Mouse (Mus musculus) brain, embryonic 14.5 days (tissue): Measurements from ENCODE around the gene Tmem88b. TPM values are rescaled to one million over a fixed set of nuclear protein-coding genes. Genes with fewer than 3 reads are reported as not detected.
A peak's percentile ranks its signal among the peaks of the same experiment; 100 is the strongest.

Experiments used
- DNase-seq: peaks from one replicate; pipeline ENCODE4 v3.0.0-alpha.2; 2011; ENCODE audit warnings: low read depth
- CTCF ChIP-seq: fragments of 200-500 bp; IDR thresholded peaks from 2 replicates; pipeline ENCODE4 v1.5.1; 2012; ENCODE audit warnings: inconsistent platforms, mild to moderate bottlenecking, moderate library complexity, borderline replicate concordance; ENCODE audit not compliant: insufficient read depth, insufficient read length; ENCODE audit errors: extremely low read depth
- POLR2A ChIP-seq: fragments of 200-500 bp; IDR thresholded peaks from 2 replicates; pipeline ENCODE4 v1.6.1; 2012; ENCODE audit warnings: mild to moderate bottlenecking, inconsistent platforms, borderline replicate concordance; ENCODE audit not compliant: poor library complexity, insufficient read depth, insufficient read length, severe bottlenecking; ENCODE audit errors: extremely low read depth
- polyA plus RNA-seq: library from polyadenylated mRNA; depleted of rRNA; stranded (reverse); fragments of >200 nt; gene quantifications from 2 replicates; pipeline ENCODE4 v1.2.3, GENCODE M21; 2012

The Tmem88b gene
- polyA plus RNA-seq, 1 experiment, result 1.5 TPM

DNA sequence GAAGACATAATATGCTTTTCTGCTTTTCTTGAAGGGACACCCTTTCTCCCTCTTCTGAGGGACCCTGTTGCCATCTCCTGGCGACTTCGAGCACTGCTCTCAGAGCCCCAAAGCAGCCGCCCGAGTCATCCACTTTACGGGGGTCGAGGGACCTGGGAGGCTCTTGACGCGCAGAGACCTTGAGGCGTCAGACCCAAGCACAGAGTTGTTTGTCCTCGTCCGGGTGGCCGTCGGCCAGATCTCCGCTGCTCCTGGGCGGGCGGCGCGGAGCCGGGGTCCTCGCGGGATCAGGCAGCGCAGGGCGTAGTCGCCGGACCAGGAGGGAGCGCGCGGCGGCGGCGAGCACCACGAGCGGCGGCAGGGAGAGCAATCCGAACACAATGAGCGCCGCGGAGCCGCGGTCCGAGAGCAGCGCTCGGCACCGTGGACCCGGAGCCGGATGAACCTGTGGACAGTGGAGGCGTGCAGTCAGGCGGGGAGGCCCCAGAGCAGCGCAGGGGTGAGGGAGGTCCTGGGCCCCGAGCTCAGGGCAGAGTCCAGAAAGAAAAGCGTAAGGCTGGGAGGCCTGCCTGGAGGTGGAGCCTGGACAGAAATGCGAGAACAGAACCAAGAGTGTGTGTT, 1.5 kb downstream of the Tmem88b start:
- TF ChIP-seq CTCF (peak; percentile 71), POLR2A (no peak; the same call in 1 of the 2 replicates)
- peak; percentile 92 for DNase-seq

DNA sequence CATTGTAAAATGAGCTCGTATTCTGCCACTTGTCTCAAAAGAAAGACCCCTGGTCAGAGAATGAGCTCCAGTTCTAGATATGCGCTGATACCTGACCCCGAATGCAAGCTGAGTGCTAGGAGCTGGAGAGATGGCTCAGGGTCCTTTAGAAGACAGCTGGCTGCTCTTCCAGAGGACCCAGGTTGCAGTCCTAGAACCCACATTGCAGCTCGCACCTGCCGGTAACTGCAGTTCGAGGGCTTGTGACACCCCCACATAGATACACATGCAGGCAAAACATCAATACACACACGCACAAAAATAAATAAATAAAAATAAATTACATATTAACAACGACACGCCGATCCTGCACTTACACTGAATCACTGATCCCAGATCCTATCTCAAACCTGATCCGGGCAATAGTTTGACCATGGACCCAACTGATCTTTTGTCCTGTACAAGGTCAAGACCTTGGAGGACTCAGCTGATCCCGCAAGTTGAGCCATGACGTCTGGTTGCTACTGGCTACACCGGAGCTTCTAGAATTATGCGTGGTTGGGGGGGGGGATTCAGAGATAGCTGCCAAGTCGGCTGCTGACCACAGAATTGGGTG, 2.1 kb downstream of the Tmem88b start:
- no peak for DNase-seq
- TF ChIP-seq CTCF (no peak), POLR2A (no peak)

DNA sequence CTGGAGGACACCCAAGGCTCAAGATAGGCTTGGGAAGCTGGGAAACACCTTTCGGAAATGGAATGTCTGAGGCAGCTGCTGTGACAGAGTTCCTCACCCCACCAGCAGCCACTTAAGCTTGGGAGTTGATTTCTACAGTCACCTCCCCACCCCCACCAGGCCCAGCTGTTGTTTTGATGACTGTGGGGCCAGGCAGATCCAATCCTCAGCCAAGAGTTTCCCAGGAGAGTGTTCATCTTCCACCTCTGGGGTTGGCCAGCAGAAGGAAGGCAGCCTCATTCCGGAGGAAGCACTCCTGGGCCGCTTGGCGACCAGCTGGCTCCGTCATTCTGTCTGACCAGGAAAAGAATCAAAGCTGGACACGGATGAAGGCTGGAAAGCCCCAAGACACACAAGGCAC, 4.8 kb downstream of the Tmem88b start:
- TF ChIP-seq CTCF, result no peak
- TF ChIP-seq POLR2A, result no peak
- peak; percentile 32 for DNase-seq

DNA sequence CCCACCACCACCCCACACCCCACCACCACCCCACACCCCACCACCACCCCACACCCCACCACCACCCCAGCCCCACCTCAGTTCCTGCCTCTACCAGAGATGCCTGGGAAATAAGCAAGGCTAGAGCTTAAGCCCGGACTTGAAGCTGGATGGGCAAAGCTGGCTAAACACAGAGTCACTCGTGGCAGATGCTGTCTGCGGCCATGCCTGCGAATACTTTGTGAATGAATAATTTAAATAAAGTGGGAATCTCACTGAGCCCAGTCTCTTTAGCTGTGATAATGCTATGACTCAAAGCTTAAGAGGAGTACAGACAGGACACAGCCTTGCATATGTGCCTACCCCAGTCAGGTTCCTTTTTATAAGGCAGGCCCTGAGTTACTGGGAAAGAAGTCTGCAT, 6.2 kb downstream of the Tmem88b start:
- DNase-seq, result no peak
- TF ChIP-seq POLR2A, result no peak
- no peak for TF ChIP-seq CTCF

DNA sequence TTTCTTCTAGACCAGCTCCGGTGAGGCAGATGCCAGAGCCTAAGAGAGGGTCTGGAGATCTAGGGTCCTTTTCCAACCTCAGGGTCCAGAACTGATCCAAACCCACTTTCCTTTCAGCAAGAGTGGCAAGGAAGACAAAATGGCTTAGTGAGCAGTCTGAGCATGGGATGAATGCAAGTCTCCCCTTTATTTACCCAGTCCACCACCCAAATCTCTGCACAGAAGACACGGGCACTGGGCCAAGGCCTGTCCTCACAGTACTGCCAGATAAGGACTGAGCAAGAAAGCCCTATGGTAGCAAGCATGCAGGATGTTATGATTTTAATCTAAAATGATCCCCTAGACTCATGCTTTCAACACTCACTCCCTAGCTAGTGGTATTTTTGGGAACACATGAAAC, 7.9 kb downstream of the Tmem88b start:
- DNase-seq, result no peak
- TF ChIP-seq POLR2A (no peak), CTCF (no peak)

DNA sequence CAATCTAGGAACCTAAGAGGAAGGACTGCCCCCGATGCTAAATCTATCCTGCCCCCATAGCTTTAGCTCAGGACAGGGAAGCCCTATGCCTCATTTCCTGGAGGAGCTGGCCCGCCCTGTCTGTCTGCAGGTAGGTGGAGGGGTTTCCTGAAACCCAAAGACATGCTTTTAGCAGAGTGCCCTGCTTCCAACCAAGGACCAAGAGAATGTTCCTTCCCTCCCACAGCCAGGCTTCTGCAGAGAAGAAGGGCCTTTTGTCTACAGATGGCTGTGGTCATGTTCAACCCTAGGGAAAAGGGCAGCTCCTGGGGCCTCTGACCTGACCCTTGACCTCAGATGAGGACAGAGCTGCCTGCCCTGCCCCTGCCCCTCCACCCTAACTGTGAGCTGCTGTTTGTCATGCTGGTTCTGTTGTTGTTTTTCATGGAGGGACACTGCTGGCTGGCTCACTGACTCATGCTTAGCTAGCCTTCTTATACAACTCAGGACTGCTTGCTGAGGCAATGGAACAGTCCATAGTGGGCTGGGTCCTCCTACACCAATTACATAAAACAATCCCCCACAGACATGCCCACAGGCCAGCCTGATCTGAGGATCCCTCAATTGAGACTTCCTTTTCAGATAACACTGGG, 8.9 kb downstream of the Tmem88b start:
- DNase-seq, result no peak
- TF ChIP-seq POLR2A (no peak), CTCF (no peak)

DNA sequence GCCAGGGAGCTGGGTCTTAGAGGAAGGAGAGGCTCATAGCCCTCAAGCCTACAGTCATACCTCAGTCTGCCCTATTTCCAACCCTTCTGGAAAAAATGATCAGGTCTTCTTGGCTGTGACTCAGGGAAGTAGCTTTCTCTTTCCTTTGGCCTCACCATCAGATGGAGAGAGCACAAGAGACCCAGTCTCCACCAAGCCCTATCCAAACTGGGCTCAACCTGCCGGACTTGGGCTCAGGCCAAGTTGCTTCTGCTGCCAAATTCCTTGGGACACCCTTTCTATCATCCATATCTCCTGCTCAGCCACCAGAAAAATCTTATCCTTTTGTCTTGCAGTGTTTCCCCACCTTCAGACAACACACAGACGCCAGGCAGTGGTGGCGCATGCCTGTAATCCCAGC, 9.8 kb downstream of the Tmem88b start:
- TF ChIP-seq POLR2A (no peak), CTCF (no peak)
- DNase-seq, result no peak

DNA sequence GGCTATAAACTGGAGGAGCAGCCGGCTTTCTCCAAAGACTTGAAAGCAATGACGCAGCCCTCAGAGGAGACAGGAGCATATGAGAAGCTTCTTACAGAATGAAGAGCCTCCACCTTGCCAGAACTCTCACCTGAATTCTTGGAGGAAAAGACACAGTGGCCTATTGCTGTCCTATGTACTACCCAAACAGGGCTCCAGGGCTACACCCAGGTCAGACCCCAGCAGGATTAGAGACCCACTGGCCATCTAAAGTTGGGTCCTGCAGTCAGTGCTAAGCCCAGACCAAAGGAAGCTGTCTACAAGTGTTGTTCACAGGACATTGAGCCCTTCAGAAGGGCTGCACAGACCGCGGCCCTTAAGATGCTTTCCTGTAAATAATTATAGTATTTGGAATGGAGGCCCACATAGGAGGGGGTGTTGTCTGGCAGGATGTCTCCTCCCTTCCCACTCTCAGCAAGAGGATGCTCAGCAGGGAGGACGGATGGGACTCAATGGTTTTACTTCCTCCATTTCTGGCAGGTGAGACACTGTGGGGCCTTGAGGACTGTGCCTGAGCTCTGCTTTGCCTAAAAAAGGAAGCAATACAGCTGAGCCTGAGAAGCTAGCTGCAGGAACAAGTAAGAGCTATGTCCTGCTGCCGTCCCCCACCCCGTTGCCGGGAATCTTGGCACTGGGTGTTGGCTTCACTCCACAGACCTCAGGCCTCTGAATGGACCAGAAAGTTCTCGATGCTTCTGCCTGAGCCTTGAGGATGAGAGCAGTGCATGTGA, 10.5 kb downstream of the Tmem88b start:
- TF ChIP-seq CTCF, result no peak
- TF ChIP-seq POLR2A, result no peak
- peak; percentile 23 for DNase-seq

DNA sequence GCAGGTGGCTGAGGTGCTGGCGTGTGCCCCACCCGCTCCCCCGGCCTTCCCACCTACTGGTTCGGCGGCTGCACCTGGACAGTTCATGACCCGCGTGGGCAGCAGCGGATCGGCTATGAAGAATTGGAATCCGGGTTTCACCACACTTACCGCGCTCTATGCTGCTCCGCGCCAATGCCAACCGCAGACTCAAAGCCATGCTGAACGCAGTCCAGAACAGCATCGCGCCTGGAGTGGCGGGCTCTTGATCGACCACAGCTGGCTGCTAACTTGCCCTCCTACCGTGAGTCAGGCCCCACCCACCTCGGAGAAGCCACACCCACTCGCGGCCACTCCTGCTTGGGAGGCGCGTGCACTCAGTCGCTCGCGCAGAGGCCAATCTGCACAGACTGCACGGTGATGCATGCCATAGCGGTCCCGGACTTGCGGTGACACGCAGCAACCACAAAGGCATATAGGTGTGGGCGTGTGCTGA, 11.4 kb downstream of the Tmem88b start, which contains the start of gene Vwa1:
Gene Vwa1, minus strand, starts transcription at position 419 of the 475 bp plus-strand sequence.
- no peak for TF ChIP-seq CTCF
- TF ChIP-seq POLR2A, result peak; percentile 37; the same call in 1 of the 2 replicates

DNA sequence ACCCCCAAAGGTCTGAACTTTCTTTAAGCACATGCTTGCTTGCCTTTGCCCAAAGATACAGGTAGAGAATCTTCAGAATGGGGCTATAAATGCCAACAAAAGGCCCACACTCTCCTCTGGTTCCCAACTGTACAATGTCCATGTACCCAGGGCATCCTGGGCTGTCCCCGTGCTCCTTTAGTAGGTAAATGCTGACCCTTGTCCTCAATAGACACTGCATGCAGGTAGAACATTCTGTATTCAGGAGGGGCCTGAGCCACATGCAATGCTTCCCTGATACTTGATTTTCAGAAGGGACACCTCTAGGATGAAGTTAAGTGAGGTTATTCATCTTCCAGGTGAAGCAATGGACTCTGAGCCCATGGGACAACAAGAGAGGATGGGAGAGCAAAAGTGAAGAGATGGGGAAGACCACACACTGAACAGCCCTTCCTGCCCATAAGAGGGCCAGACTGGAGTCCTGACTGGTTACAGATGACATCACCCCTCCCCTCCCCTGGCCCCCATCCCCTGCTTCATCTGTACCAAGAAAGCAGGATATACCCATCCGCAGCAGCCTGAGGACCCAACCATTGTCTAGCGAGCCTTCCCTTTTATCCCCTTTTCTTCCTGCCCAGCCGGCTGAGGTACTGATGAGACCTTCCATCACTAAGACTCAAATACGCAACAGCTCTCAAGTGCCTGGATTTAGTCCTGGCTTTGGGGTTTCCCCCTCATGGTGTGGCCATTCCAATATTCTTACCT, 12.2 kb downstream of the Tmem88b start:
- no peak for DNase-seq
- TF ChIP-seq CTCF (no peak), POLR2A (no peak)

More for the DNA sequence above, 11.4 kb downstream of the Tmem88b start, which contains the start of gene Vwa1:
- peak; percentile 92 for DNase-seq

DNA sequence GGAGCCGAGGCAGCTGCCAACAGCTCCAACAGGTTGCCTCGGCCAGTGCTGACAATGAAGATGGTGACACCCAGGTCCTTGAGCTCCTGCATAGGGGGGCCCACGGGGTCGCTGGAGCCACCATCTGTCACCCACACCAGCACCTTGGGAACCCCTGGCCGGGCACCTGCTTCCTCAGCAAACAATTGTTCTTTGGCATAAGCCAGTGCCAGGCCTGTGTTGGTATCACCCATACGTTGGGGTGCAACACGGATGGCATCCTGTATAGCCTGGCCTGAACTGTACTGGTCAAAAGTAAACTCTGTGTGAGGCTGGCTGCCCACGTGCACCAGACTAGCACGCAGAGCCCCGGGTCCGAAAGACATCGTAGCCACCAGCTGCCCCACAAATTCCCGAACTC, 12.9 kb downstream of the Tmem88b start:
- TF ChIP-seq CTCF, result no peak
- TF ChIP-seq POLR2A, result no peak
- no peak for DNase-seq

DNA sequence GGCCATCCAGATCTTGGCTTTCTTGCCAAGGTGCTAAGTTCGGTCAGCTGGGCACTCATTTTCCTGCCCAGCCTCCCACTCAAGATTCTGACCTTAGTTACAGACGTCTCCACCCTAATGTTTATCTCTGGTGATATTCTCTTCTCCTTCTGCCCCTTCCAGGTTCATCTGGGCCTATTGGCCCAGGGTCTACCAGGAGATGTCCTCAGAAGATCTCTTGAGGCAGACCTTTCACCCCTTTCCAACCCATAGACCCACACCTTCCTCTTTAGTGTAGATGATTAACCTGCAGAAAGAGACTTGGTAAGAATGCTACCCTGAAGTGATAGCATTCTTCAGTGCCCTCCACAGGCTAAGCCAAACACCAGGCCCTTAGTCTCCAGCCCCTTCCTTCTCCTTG, 14.0 kb downstream of the Tmem88b start:
- no peak for DNase-seq
- TF ChIP-seq CTCF (no peak), POLR2A (no peak)

DNA sequence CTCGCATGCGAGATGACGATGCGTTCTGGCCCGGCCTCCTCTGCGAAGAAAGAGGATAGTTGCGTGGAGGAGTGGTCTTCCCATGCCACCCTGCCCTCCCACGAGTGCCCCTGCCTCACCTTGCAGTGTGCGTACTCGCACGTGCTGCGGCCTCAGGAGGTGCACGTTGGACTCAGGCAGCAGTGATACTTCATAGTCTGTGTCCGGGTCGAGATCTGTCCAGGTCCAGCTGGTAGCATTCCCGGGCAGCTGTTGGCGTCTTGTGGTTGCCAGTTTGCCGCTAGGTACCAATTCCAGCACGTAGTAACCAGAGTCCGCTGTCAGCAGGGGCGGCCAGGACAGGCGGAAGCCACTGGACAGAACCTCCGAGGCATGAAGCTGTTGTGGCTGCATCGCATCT, 15.0 kb downstream of the Tmem88b start:
- no peak for TF ChIP-seq POLR2A
- no peak for TF ChIP-seq CTCF
- DNase-seq, result no peak

DNA sequence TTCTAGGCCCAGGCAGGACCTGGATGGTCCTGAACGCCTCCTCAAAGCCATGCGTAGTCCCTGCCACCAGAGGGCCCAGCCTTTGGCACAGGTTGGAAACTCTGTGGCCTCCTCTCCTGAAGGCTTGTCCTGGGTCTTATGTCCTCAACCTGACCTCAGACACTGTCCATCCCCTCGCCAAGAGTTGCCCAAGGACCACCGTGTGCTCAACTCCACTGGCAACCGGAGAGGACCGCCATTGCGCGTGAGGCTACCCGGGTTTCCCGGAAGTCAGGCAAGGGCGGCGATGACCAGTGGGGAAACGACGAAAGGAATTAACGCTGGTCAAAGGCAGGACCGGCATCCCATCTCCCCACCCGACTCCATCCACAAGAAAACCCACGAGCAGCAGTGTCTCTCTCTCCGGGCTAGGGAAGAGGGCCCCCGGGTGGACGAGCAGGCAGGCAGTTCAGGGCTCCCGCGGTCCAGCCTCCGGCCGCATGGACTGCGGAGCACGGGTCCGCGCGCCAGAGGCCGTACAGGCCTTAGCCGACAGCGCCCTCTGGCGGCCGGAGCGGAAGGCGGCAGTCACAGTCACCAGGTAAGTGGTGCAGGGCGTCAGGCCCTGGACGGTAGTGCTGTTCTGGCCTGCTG, 15.7 kb downstream of the Tmem88b start:
- TF ChIP-seq CTCF, result peak; percentile 99
- TF ChIP-seq POLR2A, result peak; percentile 82
- DNase-seq, result peak; percentile 88
